Mouse (Mus musculus) forebrain, embryonic 11.5 days (tissue): ENCODE measurements at regions not wholly inside any gene's neighbourhood (a gene's known extent, or its start where the extent isn't known, plus 50 kb on each side); places are given as distances from the start of the nearest gene placed in this dataset.

ENCODE experiments used
- ATAC-seq: fragments of 200-750 bp; cut with Nextera tagmentation; replicated peaks from 2 replicates; pipeline ENCODE4 v1.8.0; 2017; ENCODE audit warnings: moderate TSS enrichment; ENCODE audit not compliant: low FRiP score
- DNase-seq: peaks from one replicate; pipeline ENCODE4 v3.0.0-alpha.2; 2017; ENCODE audit warnings: low spot score
- H3K27ac ChIP-seq: fragments of 300-500 bp; sonication (generic); 2 replicates; pipeline ENCODE4 v1.5.1; 2014; ENCODE audit warnings: low read depth, low read length
- H3K27me3 ChIP-seq: fragments of 300-500 bp; sonication (generic); 2 replicates; pipeline ENCODE4 v1.6.1; 2014; ENCODE audit warnings: mild to moderate bottlenecking, low read length, mixed read lengths; ENCODE audit not compliant: control insufficient read depth, insufficient read depth
- H3K36me3 ChIP-seq: fragments of 300-500 bp; sonication (generic); 2 replicates; pipeline ENCODE4 v1.6.1; 2014; ENCODE audit warnings: mild to moderate bottlenecking, low read length, moderate library complexity, mixed read lengths; ENCODE audit not compliant: control insufficient read depth, insufficient read depth
- H3K4me1 ChIP-seq: fragments of 300-500 bp; sonication (generic); replicated peaks from 2 replicates; pipeline ENCODE4 v1.6.1; 2014; ENCODE audit warnings: low read length, mixed read lengths; ENCODE audit not compliant: control insufficient read depth, insufficient read depth
- H3K4me2 ChIP-seq: fragments of 300-500 bp; sonication (generic); 2 replicates; pipeline ENCODE4 v1.6.1; 2014; ENCODE audit warnings: low read depth, mild to moderate bottlenecking, low read length, moderate library complexity, mixed read lengths; ENCODE audit not compliant: severe bottlenecking
- H3K4me3 ChIP-seq: fragments of 300-500 bp; sonication (generic); 2 replicates; pipeline ENCODE4 v1.5.1; 2014; ENCODE audit warnings: low read depth, low read length
- H3K9ac ChIP-seq: fragments of 300-500 bp; sonication (generic); 2 replicates; pipeline ENCODE4 v1.6.1; 2014; ENCODE audit warnings: low read length
- H3K9me3 ChIP-seq: fragments of 300-500 bp; sonication (generic); 2 replicates; pipeline ENCODE4 v1.6.1; 2016; ENCODE audit warnings: low read length, mixed read lengths; ENCODE audit not compliant: control insufficient read depth
- WGBS: fragments of 180-500 bp; shearing (Covaris S2); extraction: QIAGEN DNeasy Blood & Tissue Kit; methylation state at CpG from one replicate; pipeline ENCODE4 v1.1.7; 2014; 5-methylcytosine and 5-hydroxymethylcytosine counted together

DNA sequence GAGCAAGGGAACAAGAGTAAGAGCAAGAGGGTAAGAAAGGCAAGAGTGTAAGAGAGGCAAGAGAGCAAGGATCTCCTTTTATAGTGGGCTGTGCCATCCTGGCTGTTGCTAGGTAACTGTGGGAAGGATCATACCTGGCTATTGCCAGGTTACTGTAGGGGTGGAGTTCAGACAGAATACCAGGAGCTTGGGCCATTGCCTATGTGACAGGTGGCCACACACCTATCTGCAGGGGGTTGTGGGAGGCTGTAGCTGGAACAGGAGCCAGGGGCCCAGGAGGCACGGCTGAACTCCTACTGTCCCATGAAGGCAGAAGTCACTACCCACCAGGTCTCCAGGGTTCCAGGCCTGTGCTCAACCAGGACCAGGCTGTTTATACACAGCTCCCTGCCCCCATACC lies 1149.0 kb downstream of the 9330182O14Rik start:
- Histone ChIP-seq H3K9ac (no peak overlapping the region), H3K4me1 (no peaks in the 10 kb centered on the region), H3K27me3 (no peaks in the 10 kb centered on the region), H3K9me3 (no peaks in the 10 kb centered on the region), H3K27ac (no peak overlapping the region), H3K36me3 (no peaks in the 10 kb centered on the region), H3K4me2 (no peak overlapping the region), H3K4me3 (no peak overlapping the region)
- ATAC-seq, result no peak
- DNase-seq, result no peak
- WGBS, result 69% methylated on average over 1 of the region's 1 CpGs

GRCm38 (mm10) chr15:41286809-41287413 lies 1152.7 kb downstream of the 9330182O14Rik start:
- H3K4me2 ChIP-seq, result no peak overlapping the region
- no peak overlapping the region for H3K27ac ChIP-seq
- no peak overlapping the region for H3K4me3 ChIP-seq
- no peak overlapping the region for H3K9ac ChIP-seq
- 90% methylated on average over 5 of the region's 5 CpGs for WGBS
- no peak for DNase-seq
- no peaks in the 10 kb centered on the region for H3K4me1 ChIP-seq
- no peaks in the 10 kb centered on the region for H3K9me3 ChIP-seq
- H3K27me3 ChIP-seq, result no peaks in the 10 kb centered on the region
- no peaks in the 10 kb centered on the region for H3K36me3 ChIP-seq
- ATAC-seq, result no peak

- no peak overlapping the region for H3K27ac ChIP-seq
- DNase-seq (no peak), ATAC-seq (no peak)
- H3K9ac ChIP-seq, result no peak overlapping the region
- H3K9me3 ChIP-seq, result no peaks in the 10 kb centered on the region
- no peaks in the 10 kb centered on the region for H3K4me1 ChIP-seq
- H3K36me3 ChIP-seq, result no peaks in the 10 kb centered on the region
- H3K4me2 ChIP-seq, result no peak overlapping the region
- no peak overlapping the region for H3K4me3 ChIP-seq
- H3K27me3 ChIP-seq, result no peaks in the 10 kb centered on the region
- 81% methylated on average over 4 of the region's 4 CpGs for WGBS
Measured at GRCm38 (mm10) chr15:41297419-41297818, 1163.3 kb downstream of the 9330182O14Rik start.

DNA sequence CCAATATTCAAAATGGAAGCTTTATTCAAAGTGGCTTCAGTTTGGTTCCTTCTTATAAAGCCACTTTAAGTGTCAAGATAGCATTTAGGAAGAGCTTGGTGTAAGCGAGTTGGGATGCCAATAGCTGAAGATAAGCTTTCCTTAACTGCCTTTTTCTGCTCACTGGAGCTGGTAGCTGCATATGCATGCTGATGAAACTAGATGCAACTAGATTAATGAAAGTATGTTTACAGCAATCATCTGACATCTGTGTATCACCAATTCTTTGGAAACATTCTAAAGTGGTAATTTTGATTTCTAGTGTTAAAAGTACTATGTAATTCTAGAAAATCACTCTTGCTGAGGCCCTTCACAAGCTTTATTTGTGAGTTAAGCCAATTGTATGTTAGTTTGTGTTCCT lies 1172.5 kb downstream of the 9330182O14Rik start:
- no peaks in the 10 kb centered on the region for H3K9me3 ChIP-seq
- H3K4me2 ChIP-seq, result no peak overlapping the region
- ATAC-seq (no peak), DNase-seq (no peak)
- H3K27ac ChIP-seq, result no peak overlapping the region
- H3K4me1 ChIP-seq, result no peaks in the 10 kb centered on the region
- H3K9ac ChIP-seq, result no peak overlapping the region
- H3K36me3 ChIP-seq, result no peaks in the 10 kb centered on the region
- H3K4me3 ChIP-seq, result no peak overlapping the region
- WGBS, result 95% methylated on average over 1 of the region's 1 CpGs
- no peaks in the 10 kb centered on the region for H3K27me3 ChIP-seq

- H3K9me3 ChIP-seq, result no peaks in the 10 kb centered on the region
- ATAC-seq (no peak), DNase-seq (no peak)
- H3K9ac ChIP-seq, result no peak overlapping the region
- H3K4me1 ChIP-seq, result no peaks in the 10 kb centered on the region
- no peak overlapping the region for H3K27ac ChIP-seq
- 76% methylated on average over 5 of the region's 5 CpGs for WGBS
- H3K27me3 ChIP-seq, result no peaks in the 10 kb centered on the region
- no peak overlapping the region for H3K4me2 ChIP-seq
- no peak overlapping the region for H3K4me3 ChIP-seq
- no peaks in the 10 kb centered on the region for H3K36me3 ChIP-seq
Measured at GRCm38 (mm10) chr15:41311728-41312320, 1177.7 kb downstream of the 9330182O14Rik start.

- Histone ChIP-seq H3K4me3 (no peak overlapping the region), H3K9me3 (no peaks in the 10 kb centered on the region), H3K36me3 (no peaks in the 10 kb centered on the region), H3K4me2 (no peak overlapping the region), H3K9ac (no peak overlapping the region), H3K27me3 (no peaks in the 10 kb centered on the region), H3K27ac (no peak overlapping the region), H3K4me1 (no peaks in the 10 kb centered on the region)
- ATAC-seq (no peak), DNase-seq (no peak)
- WGBS, result 75% methylated on average over 4 of the region's 4 CpGs
Measured at GRCm38 (mm10) chr15:41314916-41315315, 1180.8 kb downstream of the 9330182O14Rik start.

DNA sequence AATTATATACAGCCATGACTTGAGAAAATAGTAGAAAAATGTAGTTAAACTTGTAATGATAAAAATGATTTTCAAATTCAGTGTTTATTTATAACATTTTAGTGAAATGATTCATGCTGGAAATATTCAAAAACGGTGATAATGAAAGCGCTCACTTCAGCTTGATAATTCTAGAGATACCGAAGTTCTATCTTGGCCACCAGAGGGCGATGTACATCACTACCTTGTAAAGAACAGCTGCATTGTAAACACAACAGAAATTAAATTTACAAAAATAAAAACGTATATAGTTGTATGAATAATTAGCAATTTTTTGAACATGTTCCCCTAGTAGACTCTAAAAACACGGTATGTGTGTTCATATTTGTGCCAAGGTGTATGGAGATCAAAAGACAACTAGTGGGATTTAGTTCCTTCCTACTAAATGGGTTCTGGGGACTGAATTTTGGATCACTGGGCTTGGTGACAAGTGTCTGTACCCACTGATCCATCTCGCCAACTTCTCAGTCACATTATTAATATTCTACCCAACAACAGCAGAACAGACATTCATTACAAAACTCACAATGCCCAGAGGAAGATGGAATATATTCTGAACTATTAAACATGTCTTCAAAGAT lies 1191.6 kb downstream of the 9330182O14Rik start:
- 28% methylated on average over 7 of the region's 7 CpGs for WGBS
- Histone ChIP-seq H3K27me3 (no peaks in the 10 kb centered on the region), H3K4me1 (no peaks in the 10 kb centered on the region), H3K9ac (no peak overlapping the region), H3K27ac (no peak overlapping the region), H3K36me3 (no peaks in the 10 kb centered on the region), H3K4me2 (no peak overlapping the region), H3K4me3 (no peak overlapping the region), H3K9me3 (no peaks in the 10 kb centered on the region)
- ATAC-seq, result 0 out of 2 replicates have a peak, but pooled peaks have one; percentile 66
- peak; percentile 54 for DNase-seq

DNA sequence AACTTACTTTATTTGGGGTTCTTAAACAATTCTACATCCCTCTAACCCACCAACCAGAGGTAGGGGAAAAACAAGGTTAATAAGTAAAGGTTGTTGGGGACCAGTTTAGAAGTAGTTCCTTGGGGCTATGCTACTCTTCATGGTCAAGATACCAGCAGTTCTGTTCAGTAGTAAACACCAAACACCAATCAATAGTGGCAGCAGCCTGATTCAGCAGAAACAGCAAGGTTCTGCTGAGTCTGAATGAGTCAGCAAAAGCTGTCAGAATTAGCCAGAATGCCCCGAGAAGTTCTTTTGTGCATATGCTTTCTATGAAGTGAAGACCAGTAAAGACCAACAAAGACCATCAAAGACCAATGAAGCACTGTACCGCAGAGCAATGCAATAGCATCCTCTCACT lies 1195.1 kb downstream of the 9330182O14Rik start:
- no peak overlapping the region for H3K4me3 ChIP-seq
- DNase-seq (no peak), ATAC-seq (no peak)
- H3K9ac ChIP-seq, result no peak overlapping the region
- no peaks in the 10 kb centered on the region for H3K36me3 ChIP-seq
- WGBS, result 86% methylated on average over 2 of the region's 2 CpGs
- no peaks in the 10 kb centered on the region for H3K27me3 ChIP-seq
- no peaks in the 10 kb centered on the region for H3K4me1 ChIP-seq
- H3K4me2 ChIP-seq, result no peak overlapping the region
- no peak overlapping the region for H3K27ac ChIP-seq
- no peaks in the 10 kb centered on the region for H3K9me3 ChIP-seq

- no peak overlapping the region for H3K4me2 ChIP-seq
- no peaks in the 10 kb centered on the region for H3K27me3 ChIP-seq
- H3K9ac ChIP-seq, result no peak overlapping the region
- DNase-seq (no peak), ATAC-seq (no peak)
- 44% methylated on average over 2 of the region's 2 CpGs for WGBS
- no peak overlapping the region for H3K27ac ChIP-seq
- H3K4me1 ChIP-seq, result no peaks in the 10 kb centered on the region
- no peaks in the 10 kb centered on the region for H3K9me3 ChIP-seq
- H3K36me3 ChIP-seq, result no peaks in the 10 kb centered on the region
- no peak overlapping the region for H3K4me3 ChIP-seq
Measured at GRCm38 (mm10) chr15:41330085-41330484, 1195.9 kb downstream of the 9330182O14Rik start.
